Mouse (Mus musculus): Measurements from ENCODE around the gene Cytl1.

The Cytl1 gene

DNA sequence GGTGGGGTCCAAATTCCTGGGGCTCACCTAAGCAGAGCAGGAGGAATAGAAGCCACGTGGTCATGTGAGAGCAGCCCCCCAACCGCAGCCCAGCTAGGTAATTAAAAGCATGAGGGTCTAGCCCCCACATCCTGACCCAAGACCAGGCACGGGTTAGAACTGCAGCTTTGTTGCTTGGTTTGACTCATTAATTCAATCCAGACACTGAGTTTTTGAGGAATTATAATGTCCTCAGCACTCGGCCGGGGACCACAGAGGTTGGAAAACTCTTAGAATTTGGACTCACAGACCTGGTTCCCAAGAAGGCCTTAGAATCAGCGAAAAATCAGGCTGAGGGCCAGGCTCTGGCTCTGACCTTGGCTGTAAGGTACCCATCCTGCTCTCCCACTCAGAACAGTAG lies 35.6 kb downstream of the Cytl1 start:
- DNase-seq (ENCODE audit: low spot score): no peak

DNA sequence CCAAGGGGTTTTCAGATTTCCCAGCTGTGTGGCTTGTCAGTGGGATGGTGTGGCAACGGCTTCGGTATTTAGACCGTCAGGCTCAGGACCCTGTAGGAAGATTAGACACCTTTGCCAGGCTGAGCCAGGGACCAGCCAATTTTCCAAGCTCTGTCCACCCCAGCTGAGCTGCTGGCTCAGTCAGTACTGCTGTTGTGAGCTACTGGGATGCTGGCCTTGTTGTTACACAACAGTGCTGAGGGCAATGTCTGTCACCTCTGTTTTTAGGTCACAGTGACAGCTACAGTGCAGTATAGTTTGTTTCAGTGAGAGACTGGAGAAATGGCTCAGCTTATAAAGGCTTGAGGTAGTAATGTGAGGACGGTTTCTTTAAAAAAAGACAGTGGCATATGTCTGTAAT lies 38.7 kb downstream of the Cytl1 start:
- no peak for DNase-seq (ENCODE audit: low spot score)

DNA sequence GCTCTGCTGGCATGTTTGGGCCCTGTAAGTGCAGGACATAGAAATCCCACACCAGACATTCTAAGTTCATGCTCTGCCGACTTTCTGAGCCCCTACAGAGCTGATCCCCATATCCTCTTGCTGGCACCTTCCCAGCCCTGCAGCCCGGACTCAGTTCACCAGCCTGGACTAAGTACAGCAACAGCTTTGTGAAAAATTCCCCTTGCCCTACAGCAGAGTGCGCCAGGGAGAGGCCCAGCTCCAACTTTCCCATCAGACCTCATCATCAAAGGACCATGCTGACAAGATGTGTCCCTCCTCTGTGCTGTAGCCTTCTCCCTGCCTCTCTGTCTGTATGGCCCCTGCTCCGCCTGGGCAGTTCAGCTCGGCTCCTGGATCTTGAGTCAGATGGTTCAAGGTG lies 40.4 kb downstream of the Cytl1 start:
- no peak for DNase-seq (ENCODE audit: low spot score)

DNA sequence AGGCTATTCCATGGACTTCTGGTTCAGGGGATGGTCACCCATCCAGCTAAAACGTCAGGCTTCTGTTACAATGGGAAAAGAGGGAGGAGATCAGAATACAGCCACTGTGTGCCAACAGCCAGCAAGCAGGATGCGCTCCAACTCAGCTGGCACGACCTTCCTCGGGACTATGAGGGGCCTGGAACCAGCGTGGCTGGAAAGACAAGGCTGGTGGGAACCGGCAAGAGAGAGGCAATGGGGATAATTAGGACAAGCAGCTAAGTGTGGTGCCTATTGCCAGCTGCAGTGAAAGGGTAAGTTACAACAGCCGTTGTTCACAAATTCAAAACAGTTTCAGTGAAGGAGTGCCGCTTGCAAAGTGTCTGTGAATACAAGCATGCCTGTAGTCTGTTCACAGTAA lies 48.0 kb downstream of the Cytl1 start:
- peak; percentile 29 for DNase-seq (ENCODE audit: low spot score)

DNA sequence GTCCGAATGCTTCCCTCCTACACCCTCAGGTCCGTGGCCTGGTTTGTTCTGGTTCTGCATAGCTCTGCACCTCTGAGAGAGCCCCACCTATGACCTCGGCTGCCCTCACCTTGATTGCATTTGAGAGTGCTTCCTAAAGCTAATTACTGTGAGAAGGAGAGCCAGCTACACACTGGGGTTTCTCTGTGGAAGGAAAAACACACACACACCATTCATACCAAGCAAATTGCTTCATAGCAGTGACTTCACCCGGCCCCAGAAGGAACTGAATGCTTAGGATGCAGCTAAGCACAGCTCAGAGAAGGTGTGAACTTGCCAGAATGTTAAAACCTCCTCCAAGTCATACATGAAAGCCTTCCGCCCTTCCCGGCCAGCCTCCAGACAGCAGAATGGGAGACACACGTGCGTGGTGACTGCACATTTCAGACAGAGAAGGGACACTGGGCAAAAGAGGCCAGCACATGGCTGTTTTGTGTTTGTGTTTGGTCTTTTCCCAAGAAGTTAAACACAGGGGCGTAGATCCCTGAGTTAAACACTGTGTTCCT lies 49.6 kb downstream of the Cytl1 start:
- no peak for DNase-seq (ENCODE audit: low spot score)

Data from layer of hippocampus, adult 11-12 months (tissue).